Mouse (Mus musculus) bone marrow macrophage, adult 2 months (primary cell): ENCODE results near the gene Pkd1l1. TPM values are rescaled to one million over a fixed set of nuclear protein-coding genes. Genes with fewer than 3 reads are reported as not detected.

Experiments used
- H3K27ac ChIP-seq: 2 replicates; pipeline ENCODE4 v1.5.1; 2012; ENCODE audit warnings: low read depth, low read length; ENCODE audit not compliant: insufficient read depth
- H3K4me1 ChIP-seq: 2 replicates; pipeline ENCODE4 v1.6.1; 2012; ENCODE audit warnings: low read length; ENCODE audit not compliant: control insufficient read depth, insufficient read depth
- H3K4me3 ChIP-seq: 2 replicates; pipeline ENCODE4 v1.5.1; 2012; ENCODE audit warnings: mild to moderate bottlenecking, low read length, moderate library complexity; ENCODE audit not compliant: insufficient read depth
- CTCF ChIP-seq: IDR thresholded peaks from 2 replicates; pipeline ENCODE4 v1.5.1; 2012; ENCODE audit warnings: low read depth, mild to moderate bottlenecking, low read length, moderate library complexity
- POLR2A ChIP-seq: IDR thresholded peaks from 2 replicates; pipeline ENCODE4 v1.6.1; 2012; ENCODE audit warnings: mild to moderate bottlenecking, low read depth, low read length, borderline replicate concordance
- polyA plus RNA-seq: library from polyadenylated mRNA; stranded (reverse); fragments of >200 nt; gene quantifications from 2 replicates; pipeline ENCODE4 v1.2.4, GENCODE M21; 2012; ENCODE audit not compliant: missing spikeins, insufficient read depth, insufficient read length

Gene Pkd1l1
- polyA plus RNA-seq, 1 experiment, result not detected

DNA sequence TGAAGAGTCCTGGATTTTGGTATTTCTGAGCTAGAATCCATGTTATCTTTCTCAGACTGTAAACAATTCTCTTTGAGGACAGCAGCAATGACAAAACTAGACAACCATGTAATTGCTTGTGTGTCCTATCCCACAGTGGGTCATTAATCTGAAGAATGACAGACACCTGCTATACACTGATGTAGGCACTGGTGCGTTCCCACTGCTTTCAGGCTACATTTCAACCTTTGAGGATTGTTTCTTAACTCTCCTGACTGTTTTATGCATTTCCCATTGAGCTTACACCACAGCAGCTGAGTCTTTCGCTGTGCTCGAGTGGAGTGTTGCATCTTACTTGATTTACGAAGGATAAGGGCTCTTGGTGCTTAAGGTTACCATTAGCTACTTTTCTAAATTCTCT lies 111.1 kb downstream of the Pkd1l1 start:
- TF ChIP-seq CTCF, result no peak
- no peak for TF ChIP-seq POLR2A
- Histone ChIP-seq H3K4me3 (no peak overlapping the region), H3K4me1 (peaks cover 6% of the 10 kb centered on the region), H3K27ac (no peak overlapping the region)

GRCm38 (mm10) chr11:8860878-8861277 lies 112.2 kb downstream of the Pkd1l1 start:
- no peak overlapping the region for H3K4me3 ChIP-seq
- no peak overlapping the region for H3K27ac ChIP-seq
- H3K4me1 ChIP-seq, result peaks cover 6% of the 10 kb centered on the region
- peak; percentile 44; the same call in 1 of the 2 replicates for TF ChIP-seq CTCF
- TF ChIP-seq POLR2A, result no peak

- H3K4me3 ChIP-seq, result no peak overlapping the region
- no peak for TF ChIP-seq POLR2A
- TF ChIP-seq CTCF, result no peak
- H3K4me1 ChIP-seq, result peaks cover 6% of the 10 kb centered on the region
- 0 out of 2 replicates have a peak overlapping the region, but pooled peaks have one; percentile 4 for H3K27ac ChIP-seq
These were observed 113.2 kb downstream of the Pkd1l1 start for GRCm38 (mm10) chr11:8859868-8860267.

- Histone ChIP-seq H3K4me3 (no peak overlapping the region), H3K4me1 (peaks cover 6% of the 10 kb centered on the region), H3K27ac (no peak overlapping the region)
- TF ChIP-seq POLR2A (no peak), CTCF (no peak)
These were observed 114.0 kb downstream of the Pkd1l1 start for GRCm38 (mm10) chr11:8859041-8859440.

- TF ChIP-seq POLR2A, result no peak
- TF ChIP-seq CTCF, result no peak
- Histone ChIP-seq H3K27ac (no peak overlapping the region), H3K4me1 (peaks cover 6% of the 10 kb centered on the region), H3K4me3 (no peak overlapping the region)
These were observed 116.9 kb downstream of the Pkd1l1 start for GRCm38 (mm10) chr11:8856125-8856524.

DNA sequence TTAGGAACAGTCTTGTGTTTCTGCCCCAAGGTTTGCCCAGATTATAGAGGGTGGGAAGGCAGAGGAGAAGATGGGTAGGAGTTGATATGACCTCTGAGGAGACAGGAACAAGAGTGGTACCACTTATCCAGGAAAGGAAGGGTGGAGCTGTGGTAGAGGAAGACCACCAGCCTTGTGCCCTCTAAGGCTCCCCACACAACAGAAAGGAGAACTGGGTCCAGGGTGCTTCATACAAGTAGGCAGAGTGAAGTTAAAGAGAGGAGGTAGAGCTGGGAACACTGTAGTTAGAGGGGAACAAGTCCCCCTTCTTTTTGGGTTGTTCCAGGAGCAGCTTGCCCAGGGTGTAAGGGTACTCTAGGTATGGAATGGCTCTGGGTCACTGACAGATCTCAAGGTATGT lies 125.0 kb downstream of the Pkd1l1 start:
- H3K27ac ChIP-seq, result peak overlapping the region; percentile 76
- TF ChIP-seq POLR2A (no peak), CTCF (no peak)
- no peak overlapping the region for H3K4me3 ChIP-seq
- H3K4me1 ChIP-seq, result peaks cover 21% of the 10 kb centered on the region

DNA sequence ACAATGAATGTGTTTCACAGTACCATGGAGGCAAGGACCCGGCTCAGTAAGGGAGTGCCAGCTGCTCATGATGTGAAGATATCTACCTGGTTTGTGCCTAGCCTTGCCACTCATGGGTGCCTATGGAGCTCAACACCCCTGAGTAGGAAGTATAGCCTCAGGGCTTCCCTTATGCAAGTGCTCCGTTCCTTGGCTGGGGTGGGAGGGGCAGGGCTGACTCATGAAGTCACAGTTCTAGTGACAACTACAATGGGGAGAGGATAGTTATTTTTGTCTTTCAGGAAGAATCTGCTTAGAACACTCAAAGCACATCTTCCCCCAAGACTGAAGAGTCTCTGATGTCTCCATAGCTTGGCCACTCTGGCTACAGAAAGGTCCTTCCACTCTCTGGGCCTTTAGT lies 125.4 kb downstream of the Pkd1l1 start:
- H3K4me3 ChIP-seq, result no peak overlapping the region

DNA sequence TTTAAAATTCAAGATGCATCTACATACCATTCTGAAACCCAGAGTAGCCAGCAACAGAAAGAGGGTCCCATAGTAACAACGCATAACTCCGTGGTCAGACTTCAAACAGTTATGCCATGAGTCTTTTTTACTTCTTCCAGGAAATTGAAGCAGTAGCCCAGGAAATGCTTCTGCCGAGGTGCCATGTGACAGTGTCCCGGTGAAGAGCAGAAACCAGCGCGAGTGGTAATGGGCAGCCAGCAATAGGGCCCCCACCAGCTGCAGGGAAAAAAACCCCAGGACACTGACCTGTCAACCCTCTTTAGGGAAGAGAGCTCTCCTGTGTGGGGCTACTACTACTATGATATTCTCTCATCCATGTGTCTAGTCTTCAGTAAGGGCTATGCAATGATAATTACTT lies 136.9 kb downstream of the Pkd1l1 start:
- no peak overlapping the region for H3K27ac ChIP-seq
- TF ChIP-seq POLR2A (no peak), CTCF (no peak)
- H3K4me3 ChIP-seq, result no peak overlapping the region
- no peaks in the 10 kb centered on the region for H3K4me1 ChIP-seq

More for the DNA sequence above, 125.4 kb downstream of the Pkd1l1 start:
- H3K27ac ChIP-seq, result peak overlapping the region; percentile 76
- peaks cover 21% of the 10 kb centered on the region for H3K4me1 ChIP-seq
- no peak for TF ChIP-seq CTCF
- no peak for TF ChIP-seq POLR2A

DNA sequence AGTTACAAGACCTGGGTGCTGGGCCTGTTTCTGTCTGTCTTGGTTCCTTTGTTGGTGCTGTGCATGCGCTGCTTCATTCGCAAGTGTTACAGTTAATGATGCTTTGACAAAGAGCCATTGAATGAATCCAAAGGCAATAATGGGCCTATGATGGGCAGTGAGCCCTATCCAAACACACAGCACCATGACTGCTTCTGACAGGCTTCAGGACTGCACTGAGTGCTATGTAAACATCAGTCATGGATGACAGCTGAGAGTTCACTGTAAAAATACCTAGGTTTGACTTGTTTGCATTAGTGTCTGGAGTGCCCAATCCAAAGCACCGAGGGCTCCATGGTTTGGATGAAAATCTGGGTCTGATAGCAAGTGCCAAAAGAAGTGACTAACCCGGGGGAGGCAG lies 138.9 kb downstream of the Pkd1l1 start:
- Histone ChIP-seq H3K27ac (no peak overlapping the region), H3K4me3 (no peak overlapping the region), H3K4me1 (no peaks in the 10 kb centered on the region)
- TF ChIP-seq POLR2A (no peak), CTCF (no peak)

GRCm38 (mm10) chr11:8830551-8830950 lies 142.5 kb downstream of the Pkd1l1 start:
- H3K27ac ChIP-seq, result no peak overlapping the region
- no peak overlapping the region for H3K4me3 ChIP-seq
- TF ChIP-seq POLR2A, result no peak
- no peak for TF ChIP-seq CTCF
- H3K4me1 ChIP-seq, result no peaks in the 10 kb centered on the region

- Histone ChIP-seq H3K4me1 (no peaks in the 10 kb centered on the region), H3K4me3 (no peak overlapping the region), H3K27ac (no peak overlapping the region)
- TF ChIP-seq POLR2A, result no peak
- TF ChIP-seq CTCF, result no peak
These were observed 143.5 kb downstream of the Pkd1l1 start for GRCm38 (mm10) chr11:8829561-8829960.
